Mouse (Mus musculus): ENCODE data around the gene Gm8797. TPM values are rescaled to one million over a fixed set of nuclear protein-coding genes. Genes with fewer than 3 reads are reported as not detected.
"Not testable (repeated sequence)": the region's sequence is repeated elsewhere in the genome, so short reads cannot be mapped to it uniquely, and the experiment has no call there.

Gm8797 gene
- 11.6 and 12.9 TPM in 2 replicates for polyA plus RNA-seq (2014; fragmentation: Nextera tagmentation; extraction: Ambion mirVana)

DNA sequence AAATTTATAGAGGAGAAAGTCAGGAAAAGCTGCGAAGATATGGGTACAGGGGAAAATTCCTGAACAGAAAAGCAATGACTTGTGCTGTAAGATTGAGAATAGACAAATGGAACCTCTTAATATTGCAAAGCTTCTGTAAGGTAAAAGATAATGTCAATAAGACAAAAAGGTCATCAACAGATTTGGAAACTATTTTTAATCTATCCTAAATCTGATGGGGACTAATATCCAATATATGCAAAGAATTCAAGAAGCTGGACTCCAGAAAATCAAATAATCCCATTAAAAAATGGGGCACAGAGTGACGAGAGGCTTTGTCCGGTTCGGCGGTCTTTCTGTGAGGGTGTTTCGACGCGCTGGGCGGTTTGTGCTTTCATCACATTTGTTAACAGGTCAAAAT is at the start of gene Gm8797:
TSS of gene Gm8797 (plus strand) at position 301 of the 400 bp plus-strand sequence.
- H3K4me2 ChIP-seq (ENCODE audit: low read depth, low read length, severe bottlenecking); H3K4me1 ChIP-seq (replicated peaks; ENCODE audit: control insufficient read depth, insufficient read depth, low read length); H3K27ac ChIP-seq (ENCODE audit: low read depth, low read length); ATAC-seq (replicated peaks; ENCODE audit: low FRiP score); H3K9me3 ChIP-seq (ENCODE audit: control insufficient read depth, low read length); H3K9ac ChIP-seq (ENCODE audit: low read length); DNase-seq (ENCODE audit: low spot score); H3K4me3 ChIP-seq (ENCODE audit: low read depth, low read length); H3K36me3 ChIP-seq (ENCODE audit: control insufficient read depth, insufficient read depth, low read length); H3K27me3 ChIP-seq (ENCODE audit: control insufficient read depth, insufficient read depth, low read length): not testable (repeated sequence)
- WGBS, result 88% methylated on average over 9 of the region's 9 CpGs

DNA sequence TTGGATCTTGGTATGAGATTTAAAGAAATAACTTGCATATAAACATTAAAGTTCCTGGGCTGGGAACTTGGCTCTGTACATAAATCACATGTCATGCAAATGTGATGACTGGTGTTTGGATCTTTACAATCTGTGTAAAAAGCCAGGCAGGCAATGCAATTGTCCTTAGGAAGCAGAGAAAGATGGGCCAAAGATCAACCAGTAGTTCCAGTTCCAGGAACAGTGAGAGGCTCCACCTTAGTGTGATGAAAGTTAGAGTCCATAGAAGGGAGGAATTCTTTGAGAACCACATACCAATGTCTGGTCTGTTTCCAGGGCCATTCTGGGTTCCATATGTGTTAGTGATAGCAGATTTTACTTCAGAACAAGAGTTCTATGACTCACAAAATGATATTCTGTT is 36.1 kb upstream of the Gm8797 start:
- no peak overlapping the region for H3K4me2 ChIP-seq (ENCODE audit: low read depth, low read length, severe bottlenecking)
- H3K4me1 ChIP-seq (replicated peaks; ENCODE audit: control insufficient read depth, insufficient read depth, low read length), result no peaks in the 10 kb centered on the region
- ATAC-seq (replicated peaks; ENCODE audit: low FRiP score) (no peak), DNase-seq (ENCODE audit: low spot score) (no peak)
- no peak overlapping the region for H3K4me3 ChIP-seq (ENCODE audit: low read depth, low read length)
- no peak overlapping the region for H3K27ac ChIP-seq (ENCODE audit: low read depth, low read length)
- no peaks in the 10 kb centered on the region for H3K9me3 ChIP-seq (ENCODE audit: control insufficient read depth, low read length)
- H3K9ac ChIP-seq (ENCODE audit: low read length), result no peak overlapping the region
- H3K36me3 ChIP-seq (ENCODE audit: control insufficient read depth, insufficient read depth, low read length), result no peaks in the 10 kb centered on the region
- no peaks in the 10 kb centered on the region for H3K27me3 ChIP-seq (ENCODE audit: control insufficient read depth, insufficient read depth, low read length)

DNA sequence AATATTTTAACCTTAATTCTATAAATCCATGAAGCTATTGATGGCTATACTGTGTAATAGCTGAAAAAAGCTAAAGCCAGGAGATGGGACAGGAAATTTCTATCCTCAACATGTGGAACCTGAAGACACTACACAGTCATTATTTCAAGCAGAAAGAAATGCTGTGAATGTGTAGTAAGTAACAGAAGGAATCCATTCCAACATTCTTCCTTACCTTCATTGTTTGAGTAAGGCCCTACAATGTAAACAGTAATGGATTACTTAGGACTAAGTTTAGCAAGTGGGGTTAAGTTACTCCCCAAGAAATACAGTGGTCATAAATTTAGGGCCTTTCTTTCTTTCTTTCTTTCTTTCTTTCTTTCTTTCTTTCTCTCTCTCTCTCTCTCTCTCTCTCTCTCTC is 17.7 kb upstream of the Gm8797 start:
- ATAC-seq (replicated peaks; ENCODE audit: low FRiP score) (no peak), DNase-seq (ENCODE audit: low spot score) (no peak)
- no peaks in the 10 kb centered on the region for H3K27me3 ChIP-seq (ENCODE audit: control insufficient read depth, insufficient read depth, low read length)
- no peak overlapping the region for H3K4me2 ChIP-seq (ENCODE audit: low read depth, low read length, severe bottlenecking)
- H3K36me3 ChIP-seq (ENCODE audit: control insufficient read depth, insufficient read depth, low read length), result no peaks in the 10 kb centered on the region
- H3K9ac ChIP-seq (ENCODE audit: low read length), result no peak overlapping the region
- H3K4me1 ChIP-seq (replicated peaks; ENCODE audit: control insufficient read depth, insufficient read depth, low read length), result no peaks in the 10 kb centered on the region
- H3K9me3 ChIP-seq (ENCODE audit: control insufficient read depth, low read length), result no peaks in the 10 kb centered on the region
- no peak overlapping the region for H3K4me3 ChIP-seq (ENCODE audit: low read depth, low read length)
- H3K27ac ChIP-seq (ENCODE audit: low read depth, low read length), result no peak overlapping the region

GRCm38 (mm10) chr3:5754763-5755478 is 4.3 kb downstream of the Gm8797 start:
- no peaks in the 10 kb centered on the region for H3K27me3 ChIP-seq (ENCODE audit: control insufficient read depth, insufficient read depth, low read length)
- no peak overlapping the region for H3K9ac ChIP-seq (ENCODE audit: low read length)
- no peak overlapping the region for H3K4me2 ChIP-seq (ENCODE audit: low read depth, low read length, severe bottlenecking)
- peak overlapping the region; percentile 51 for H3K27ac ChIP-seq (ENCODE audit: low read depth, low read length)
- peak; percentile 96 for ATAC-seq (replicated peaks; ENCODE audit: low FRiP score)
- H3K36me3 ChIP-seq (ENCODE audit: control insufficient read depth, insufficient read depth, low read length), result no peaks in the 10 kb centered on the region
- H3K4me1 ChIP-seq (replicated peaks; ENCODE audit: control insufficient read depth, insufficient read depth, low read length), result no peaks in the 10 kb centered on the region
- peak; percentile 71 for DNase-seq (ENCODE audit: low spot score)
- WGBS, result 57% methylated on average over 3 of the region's 3 CpGs
- no peaks in the 10 kb centered on the region for H3K9me3 ChIP-seq (ENCODE audit: control insufficient read depth, low read length)
- H3K4me3 ChIP-seq (ENCODE audit: low read depth, low read length), result no peak overlapping the region

DNA sequence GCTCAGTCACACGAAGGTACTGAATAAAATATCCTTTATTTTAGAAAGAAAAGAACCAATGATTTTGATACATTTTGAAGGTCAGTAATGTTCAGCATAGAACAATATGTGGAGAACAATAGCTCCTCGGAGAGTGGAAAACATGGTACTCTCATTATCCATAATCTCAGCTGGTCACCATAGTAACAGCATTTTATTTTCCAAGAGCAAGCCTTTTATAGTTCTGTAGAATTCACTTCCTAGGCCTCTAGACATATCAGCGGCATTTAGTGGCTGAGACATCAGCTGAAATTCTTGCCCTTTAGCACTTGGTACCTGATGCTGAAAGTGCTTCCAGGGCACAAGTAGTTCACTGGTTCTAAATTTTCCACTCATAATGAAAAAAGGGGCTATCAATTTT is 15.7 kb downstream of the Gm8797 start:
- no peak for ATAC-seq (replicated peaks; ENCODE audit: low FRiP score)

GRCm38 (mm10) chr3:5776894-5777293 is 26.3 kb downstream of the Gm8797 start:
- Histone ChIP-seq H3K36me3 (ENCODE audit: control insufficient read depth, insufficient read depth, low read length) (no peaks in the 10 kb centered on the region), H3K4me1 (replicated peaks; ENCODE audit: control insufficient read depth, insufficient read depth, low read length) (no peaks in the 10 kb centered on the region), H3K27ac (ENCODE audit: low read depth, low read length) (no peak overlapping the region), H3K4me2 (ENCODE audit: low read depth, low read length, severe bottlenecking) (no peak overlapping the region), H3K27me3 (ENCODE audit: control insufficient read depth, insufficient read depth, low read length) (no peaks in the 10 kb centered on the region), H3K4me3 (ENCODE audit: low read depth, low read length) (no peak overlapping the region), H3K9ac (ENCODE audit: low read length) (no peak overlapping the region), H3K9me3 (ENCODE audit: control insufficient read depth, low read length) (no peaks in the 10 kb centered on the region)
- 90% methylated on average over 2 of the region's 2 CpGs for WGBS
- DNase-seq (ENCODE audit: low spot score), result no peak
- no peak for ATAC-seq (replicated peaks; ENCODE audit: low FRiP score)

More for the DNA sequence above, 15.7 kb downstream of the Gm8797 start:
- Histone ChIP-seq H3K4me2 (ENCODE audit: low read depth, low read length, severe bottlenecking) (no peak overlapping the region), H3K36me3 (ENCODE audit: control insufficient read depth, insufficient read depth, low read length) (no peaks in the 10 kb centered on the region), H3K4me3 (ENCODE audit: low read depth, low read length) (no peak overlapping the region), H3K4me1 (replicated peaks; ENCODE audit: control insufficient read depth, insufficient read depth, low read length) (no peaks in the 10 kb centered on the region; the same call in 1 of the 2 replicates), H3K27me3 (ENCODE audit: control insufficient read depth, insufficient read depth, low read length) (no peaks in the 10 kb centered on the region), H3K9me3 (ENCODE audit: control insufficient read depth, low read length) (no peaks in the 10 kb centered on the region), H3K27ac (ENCODE audit: low read depth, low read length) (no peak overlapping the region), H3K9ac (ENCODE audit: low read length) (no peak overlapping the region)
- WGBS, result 56% methylated on average over 3 of the region's 3 CpGs
- no peak for DNase-seq (ENCODE audit: low spot score)

All from forebrain, embryonic 11.5 days (tissue).